Mouse (Mus musculus) embryo, embryonic 9.5 days (tissue): ENCODE results near the gene Arhgef25.
"Not testable (repeated sequence)": the region's sequence is repeated elsewhere in the genome, so short reads cannot be mapped to it uniquely, and the experiment has no call there.

Experiments used
- DNase-seq: peaks from one replicate; pipeline ENCODE4 v3.0.0-alpha.2; 2017; ENCODE audit errors: extremely low spot score

Gene Arhgef25

DNA sequence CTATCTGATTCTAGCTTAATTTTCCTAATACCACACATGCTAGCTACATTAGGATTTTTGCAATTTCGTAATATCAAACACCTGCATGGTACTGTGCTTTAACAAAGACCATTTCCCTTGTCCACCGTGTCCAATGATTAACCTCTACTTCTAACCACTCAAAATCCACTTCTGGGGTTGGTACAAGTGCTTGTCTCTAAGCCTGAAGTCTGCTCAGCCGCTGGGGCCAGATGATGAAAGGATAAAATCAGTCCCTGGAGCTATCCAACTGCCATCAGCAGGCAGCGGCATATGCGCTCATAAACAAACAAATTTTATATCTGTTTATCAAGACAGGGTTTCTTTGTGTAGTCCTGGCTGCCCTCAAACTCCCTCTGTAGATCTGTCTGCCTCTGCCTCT is 14.7 kb upstream of the Arhgef25 start:
- DNase-seq, result no peak

DNA sequence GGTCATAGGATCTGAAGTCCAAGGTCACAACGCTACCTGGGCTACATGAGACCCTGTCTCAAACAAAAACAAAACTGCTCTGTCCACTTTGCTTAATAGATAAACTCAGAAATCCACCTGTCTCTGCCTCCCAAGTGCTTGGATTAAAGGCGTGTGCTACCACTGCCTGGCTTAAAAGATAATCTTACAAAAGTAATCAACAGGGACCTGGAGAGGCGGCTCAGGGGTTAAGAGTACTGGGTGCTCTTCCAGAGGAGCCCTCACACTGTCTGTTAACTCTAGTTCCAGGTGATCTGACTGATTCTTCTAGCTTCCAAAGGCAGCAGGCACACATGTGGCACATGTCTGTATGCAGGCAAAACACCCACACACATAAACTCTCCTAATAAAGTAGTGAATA is 13.2 kb upstream of the Arhgef25 start:
- DNase-seq, result no peak

DNA sequence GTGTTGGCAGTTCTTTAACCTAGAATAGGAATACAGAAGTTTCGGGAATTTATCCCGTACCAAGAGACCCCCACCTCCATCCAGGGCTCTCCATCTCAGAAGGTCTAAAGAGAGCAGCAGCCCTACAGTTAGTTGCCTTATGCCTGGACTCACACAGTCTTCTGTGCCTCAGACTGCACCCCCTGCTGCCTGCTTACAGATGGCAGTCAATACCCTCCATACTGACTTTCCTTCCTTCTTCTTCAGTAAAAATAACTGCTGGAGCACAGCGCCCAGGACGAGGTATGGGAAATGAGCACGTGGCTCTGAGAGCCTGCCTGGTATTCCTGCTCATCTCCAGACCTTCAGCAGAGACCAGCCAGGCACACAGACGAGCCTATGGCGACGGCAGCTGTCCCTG is 10.4 kb upstream of the Arhgef25 start:
- DNase-seq, result no peak

DNA sequence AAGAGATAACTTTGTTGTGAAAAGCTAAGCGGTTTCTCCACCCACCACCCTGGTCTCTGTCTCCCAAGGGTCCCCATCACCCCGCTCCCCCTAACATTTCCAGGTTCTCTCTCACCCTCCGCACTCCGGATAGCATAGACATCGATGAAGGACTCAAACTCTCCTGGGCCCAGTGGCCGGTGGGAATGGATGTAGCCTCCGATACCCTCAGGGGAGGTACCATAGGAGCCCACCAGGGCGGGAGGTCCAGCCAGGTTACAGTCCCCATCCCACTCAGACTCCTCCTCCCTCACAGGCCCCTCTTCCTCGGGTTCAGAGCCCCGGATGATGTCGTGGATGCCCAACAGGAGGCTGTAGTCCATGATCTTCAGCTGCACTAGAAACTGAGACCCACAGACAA is 9.6 kb upstream of the Arhgef25 start:
- DNase-seq, result no peak

DNA sequence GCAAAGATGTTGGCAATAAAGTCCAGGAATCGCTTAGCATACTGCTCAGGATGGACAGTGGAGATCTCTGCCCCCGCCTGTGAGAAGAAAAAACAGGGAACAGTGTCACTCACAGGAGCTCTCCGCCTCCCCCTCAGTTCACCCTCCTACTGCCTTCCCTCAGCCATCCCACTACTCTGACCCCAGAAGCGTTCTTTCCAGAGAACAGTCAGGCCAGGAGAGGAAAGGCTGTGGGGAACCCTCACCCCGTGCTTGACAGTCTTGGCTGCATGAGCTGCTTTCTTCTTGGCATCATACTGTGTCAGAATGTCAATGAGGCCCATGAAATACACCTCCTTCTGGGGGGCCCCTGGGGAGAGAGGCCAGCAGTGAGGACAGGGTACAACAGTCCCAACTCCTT is 9.2 kb upstream of the Arhgef25 start:
- DNase-seq, result no peak

DNA sequence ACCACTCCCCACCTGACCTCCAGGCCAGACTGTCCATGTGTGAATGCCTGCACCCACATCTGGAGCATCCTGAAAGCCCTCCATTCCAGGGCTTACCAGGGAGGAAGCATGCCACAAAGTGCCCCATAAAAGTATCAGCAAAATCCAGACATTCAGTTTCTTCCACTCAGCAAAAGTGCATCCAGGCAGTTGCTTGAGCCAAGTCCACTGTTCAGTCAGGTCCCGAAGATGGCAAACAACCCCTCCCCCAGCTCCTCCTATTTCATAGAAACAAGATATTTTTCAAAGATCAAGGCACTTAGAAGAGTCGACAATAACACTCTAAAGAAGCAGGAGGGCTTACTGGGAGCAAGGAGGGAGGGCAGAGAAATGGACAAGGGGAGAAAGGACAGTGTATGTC is 8.6 kb upstream of the Arhgef25 start:
- no peak for DNase-seq

DNA sequence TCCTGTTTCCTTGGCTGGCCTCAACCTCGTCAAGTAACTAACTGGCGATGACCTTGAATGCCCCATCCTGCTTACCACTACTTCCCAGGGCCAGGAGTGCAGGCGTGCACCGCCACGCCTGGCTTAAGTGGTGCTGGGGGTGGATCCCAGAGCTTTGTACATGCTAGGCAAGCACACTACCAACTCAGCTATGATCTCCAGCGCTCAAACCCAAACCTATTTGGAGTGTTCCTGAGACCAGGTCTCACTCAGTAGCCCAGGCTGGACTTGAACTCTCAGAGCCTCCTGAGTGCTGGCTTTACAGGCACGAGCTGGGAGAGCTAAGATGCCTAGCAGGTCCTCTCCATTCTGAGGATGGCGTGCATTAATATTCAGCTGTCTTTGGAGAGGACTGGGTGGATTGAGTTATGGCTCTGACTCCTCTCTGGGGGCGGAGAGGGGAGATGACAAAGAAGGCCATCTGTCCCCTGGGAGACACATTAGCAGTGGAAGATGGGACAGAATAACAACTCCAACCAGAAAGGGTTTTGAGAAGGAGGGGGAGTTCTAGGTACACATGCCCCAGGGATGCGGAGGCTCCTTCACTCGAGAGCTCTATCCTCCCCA is 7.7 kb upstream of the Arhgef25 start:
- DNase-seq, result no peak

DNA sequence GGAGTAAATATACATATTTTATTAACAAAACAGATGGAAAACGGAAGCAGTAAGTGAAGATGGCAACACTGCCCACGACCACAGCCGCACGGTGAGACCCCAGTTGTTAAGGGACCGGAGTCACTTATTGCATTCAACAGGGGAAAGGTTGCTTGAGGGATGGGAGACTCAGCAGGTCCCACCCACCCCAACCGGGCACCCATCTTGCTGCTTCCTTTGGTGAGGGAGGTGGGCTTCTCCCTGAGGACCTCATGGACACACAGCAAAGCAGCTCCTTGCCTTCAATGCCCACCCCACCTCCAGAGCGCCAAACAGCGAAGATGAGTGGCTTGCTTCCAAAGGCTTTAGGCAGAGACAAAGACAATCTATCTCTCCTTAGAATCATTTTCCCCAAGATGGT is 7.2 kb upstream of the Arhgef25 start:
- DNase-seq, result no peak

DNA sequence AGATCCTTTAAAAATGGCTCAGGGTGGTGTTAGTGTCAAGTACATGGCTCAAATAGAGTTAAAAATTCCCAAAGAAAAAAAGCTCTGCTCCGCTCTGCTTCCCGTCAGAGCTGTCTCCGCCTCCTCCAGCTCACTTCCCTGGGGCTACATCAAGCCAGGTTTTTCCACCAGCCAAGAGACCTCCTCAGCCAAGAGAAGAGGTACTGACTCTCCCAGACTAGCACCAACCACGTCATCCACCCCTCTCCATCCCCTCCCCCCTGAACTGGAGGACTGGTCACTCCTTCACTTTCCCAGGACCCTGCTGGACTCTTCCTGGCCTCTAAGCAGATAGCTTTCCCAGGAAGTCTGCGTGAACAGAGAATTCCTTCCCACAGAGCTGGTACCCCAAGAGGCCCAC is 6.5 kb upstream of the Arhgef25 start:
- DNase-seq, result peak; percentile 73

DNA sequence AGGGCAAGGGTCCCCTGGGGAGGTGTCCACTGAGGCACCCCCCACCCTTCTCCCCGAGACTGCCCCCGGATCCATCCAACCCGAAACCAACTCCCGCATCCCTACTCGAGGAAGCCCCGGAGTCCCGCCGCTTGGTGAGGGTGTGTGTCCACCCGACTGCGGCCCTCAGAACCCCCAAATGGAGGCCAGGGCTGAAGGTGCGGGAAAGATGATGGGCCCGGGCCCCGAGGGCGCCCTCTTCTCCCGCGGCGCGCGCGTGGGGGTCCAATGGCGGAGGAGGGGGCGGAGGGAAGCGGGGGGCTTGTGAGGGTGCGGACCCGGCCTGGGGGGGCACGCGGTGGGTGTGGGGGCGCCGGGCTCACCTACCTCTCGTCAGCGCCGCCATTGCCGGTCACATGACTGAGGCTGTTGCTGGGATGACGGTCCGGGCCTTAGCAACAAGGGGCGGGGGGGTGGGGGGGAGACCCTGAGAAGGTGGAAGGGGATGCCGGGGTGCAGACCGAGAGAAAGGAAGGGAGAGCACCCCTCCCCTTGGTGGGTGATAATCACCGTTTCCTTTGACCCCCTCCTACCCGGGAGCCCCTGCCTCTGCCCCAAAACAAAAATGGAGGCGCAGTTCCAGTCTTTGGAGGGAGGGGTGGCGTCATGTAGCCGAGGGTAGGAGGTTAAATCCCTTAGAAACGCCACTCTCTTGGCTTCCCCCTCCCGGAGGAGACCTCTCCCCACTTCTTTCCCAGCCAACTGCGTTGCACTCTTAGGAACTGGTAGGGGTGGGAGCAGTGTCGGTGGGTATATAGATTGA is 5.6 kb upstream of the Arhgef25 start, which contains the start of gene Dtx3:
TSS of gene Dtx3 (minus strand) at position 401 of the 802 bp plus-strand sequence.
- peak; percentile 72 for DNase-seq

DNA sequence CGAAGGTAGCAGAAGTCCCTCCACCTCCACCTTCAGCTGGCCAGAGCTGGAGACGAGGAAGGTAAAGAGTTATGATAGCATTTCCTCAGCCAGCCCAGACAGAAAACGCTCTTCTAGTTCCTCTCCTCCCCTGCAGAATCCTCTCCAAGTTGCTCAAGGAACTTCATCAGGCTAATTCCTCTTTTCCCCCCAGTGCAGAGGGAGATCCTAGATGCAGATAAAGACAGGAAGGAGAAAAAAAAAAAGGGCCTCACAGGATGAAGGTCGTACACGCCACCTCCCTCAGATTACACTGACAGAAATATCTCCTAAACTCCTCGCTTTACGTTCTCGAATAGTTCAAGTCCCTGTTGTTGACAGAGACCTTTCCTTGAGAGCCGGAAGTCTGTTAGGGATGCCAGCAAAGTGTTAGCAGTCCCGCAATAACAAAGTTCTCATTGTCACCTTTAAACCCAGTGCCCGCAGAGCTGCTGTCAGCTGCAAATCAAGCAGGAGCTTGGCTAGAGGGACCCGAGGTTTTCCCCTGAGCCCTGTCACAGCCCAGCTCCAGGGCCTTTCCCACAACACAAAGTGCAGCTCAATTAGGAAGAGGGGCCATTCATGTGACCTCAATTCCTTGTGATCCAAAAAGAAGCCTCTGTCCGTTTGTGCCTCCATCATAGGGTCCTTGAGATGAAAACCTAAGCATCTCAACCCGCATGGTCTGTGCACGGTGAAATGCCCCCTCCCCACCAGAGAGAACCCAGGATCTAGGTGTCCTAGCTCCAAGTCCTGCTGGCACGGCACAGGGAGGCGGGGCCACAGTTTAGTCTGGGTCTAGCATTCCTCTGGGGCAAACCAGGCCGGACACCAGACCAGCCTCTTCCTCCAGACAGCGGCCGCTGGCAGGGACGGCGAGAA is 4.8 kb upstream of the Arhgef25 start:
- peak; percentile 65 for DNase-seq

DNA sequence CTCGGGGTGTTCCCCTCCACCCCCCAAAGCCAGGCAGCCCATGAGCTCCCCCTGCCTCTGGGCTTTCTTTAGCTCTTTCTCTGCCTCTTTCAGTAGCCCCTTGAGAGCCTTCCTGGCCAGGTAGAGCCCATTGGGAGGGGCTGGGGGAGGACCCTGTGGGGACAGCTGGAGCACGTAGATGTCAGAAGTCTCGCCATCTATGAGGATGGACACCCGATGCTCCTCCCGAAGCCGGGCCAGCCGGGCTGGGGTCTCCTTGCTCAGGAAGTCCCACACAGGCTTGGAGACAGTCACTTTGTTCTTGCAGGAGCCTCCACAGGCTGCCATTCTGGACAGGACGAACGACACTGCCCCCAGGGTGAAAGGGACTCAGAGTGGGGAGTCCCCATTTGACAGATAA is 3.1 kb upstream of the Arhgef25 start:
- no peak for DNase-seq

DNA sequence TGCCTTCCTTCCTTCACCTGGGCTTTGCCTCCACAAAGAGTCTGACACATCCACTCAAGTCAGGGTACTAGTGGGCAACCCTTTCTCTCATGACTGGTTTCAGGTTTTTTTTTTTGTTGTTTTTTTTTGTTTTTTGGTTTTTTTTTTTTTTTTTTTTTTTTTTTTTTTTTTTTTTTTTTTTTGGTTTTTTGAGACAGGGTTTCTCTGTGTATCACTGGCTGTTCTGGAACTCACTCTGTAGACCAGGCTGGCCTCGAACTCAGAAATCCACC is 2.1 kb upstream of the Arhgef25 start:
- DNase-seq, result not testable (repeated sequence)

DNA sequence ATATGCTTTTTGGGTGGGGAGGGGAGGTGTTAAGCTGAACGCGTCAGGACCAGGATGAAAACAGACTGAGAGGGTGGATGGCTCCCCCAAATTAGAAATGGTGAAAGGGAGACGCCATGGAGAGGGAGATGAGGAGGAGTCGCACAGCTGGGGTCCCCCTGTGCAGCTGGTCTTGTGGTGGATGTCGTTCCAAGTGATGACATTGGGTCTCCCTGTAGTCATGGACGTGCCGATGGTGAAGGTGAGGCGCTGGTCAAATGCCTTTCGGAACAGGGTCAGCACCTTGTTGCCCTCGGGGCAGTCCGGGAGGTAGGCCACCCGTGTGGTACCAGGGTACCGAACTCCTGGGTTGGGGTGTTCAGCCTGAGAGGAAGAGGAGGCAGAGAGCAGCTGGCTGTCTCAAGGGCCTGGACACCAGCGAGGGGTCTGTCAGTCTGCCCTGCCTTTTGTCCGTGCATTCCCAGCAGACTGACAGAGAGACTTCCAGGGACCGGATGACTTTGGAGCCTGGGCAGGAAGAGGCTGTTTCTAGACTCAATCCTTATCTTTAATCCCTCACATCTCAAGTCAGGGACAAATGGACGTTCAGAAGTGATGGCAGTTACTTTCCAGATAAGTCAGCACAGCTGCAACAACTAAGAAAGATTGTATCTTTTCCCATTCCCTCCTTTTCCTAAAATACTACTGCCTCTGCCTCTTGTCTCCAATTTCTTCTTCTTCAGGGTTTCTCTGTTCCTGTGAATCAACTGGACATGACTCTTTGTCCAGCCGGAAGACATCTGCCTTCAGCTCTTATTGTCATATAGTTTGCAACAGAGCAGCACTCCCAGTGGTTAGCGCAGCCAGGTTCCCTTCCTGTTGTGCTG is 1.5 kb upstream of the Arhgef25 start:
- DNase-seq, result no peak

DNA sequence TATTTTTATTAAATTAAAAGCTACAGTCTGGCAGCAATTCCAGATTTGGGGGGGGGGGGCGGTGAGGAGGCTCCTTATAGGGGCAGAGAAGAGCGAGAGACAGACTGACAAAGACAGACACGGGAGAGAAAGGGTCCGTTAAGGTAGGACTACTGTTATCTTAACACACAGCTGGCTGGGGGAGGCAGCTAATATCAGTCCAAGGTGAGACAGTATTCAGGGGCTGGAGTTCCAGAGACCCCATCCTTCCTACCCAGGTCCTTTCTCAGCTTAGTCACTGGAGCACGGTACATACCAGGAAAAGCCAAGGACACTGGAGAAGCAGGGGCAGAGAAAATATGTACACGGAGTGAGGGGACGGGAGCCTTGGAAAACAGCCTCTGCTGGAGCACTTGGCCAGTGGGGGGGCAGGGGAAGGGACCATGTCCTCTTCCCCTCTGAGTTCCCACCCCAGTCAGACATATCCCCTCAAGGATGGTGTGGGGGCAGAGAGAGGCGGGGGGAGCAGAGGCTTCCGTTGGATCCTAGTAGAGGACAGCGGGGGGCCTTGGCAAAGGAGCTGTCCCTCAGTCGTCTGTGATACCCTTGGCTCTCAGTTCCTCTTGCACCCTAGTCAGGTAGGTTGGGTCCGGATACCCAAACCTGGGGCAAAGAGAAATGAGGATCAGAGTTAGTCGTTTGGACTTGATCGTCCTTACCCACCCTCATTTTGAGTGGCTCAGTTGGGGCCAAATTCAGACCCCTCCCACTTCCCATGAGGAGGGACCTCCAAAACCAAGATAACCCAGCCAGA is 711 bp upstream of the Arhgef25 start:
- DNase-seq, result no peak

DNA sequence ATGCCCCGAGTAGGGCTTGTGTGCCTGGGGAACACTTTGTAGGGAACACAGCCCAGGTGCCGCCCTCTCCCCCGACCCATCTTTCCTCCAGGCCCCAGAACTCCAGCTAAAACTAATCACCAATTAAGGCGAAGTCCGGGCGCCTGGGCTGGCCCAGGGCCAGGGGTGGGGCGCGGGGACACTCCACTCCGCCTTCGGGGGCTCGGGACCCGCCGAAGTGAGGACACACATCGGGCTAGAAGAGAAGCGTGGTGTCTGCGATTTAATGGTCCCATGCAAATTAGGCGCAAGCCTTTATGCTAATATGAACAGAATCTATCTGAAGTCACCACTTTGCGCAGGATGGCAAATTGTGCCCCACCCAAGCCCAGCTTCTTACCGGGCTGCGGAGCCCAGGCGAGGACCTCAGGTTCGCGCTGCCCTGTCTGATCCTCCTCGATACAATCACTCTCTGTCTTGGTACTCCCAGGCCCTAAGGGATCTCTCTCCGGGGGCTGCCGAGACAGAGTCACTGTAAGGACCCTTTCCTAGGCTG is 700 bp downstream of the Arhgef25 start:
- DNase-seq, result no peak

DNA sequence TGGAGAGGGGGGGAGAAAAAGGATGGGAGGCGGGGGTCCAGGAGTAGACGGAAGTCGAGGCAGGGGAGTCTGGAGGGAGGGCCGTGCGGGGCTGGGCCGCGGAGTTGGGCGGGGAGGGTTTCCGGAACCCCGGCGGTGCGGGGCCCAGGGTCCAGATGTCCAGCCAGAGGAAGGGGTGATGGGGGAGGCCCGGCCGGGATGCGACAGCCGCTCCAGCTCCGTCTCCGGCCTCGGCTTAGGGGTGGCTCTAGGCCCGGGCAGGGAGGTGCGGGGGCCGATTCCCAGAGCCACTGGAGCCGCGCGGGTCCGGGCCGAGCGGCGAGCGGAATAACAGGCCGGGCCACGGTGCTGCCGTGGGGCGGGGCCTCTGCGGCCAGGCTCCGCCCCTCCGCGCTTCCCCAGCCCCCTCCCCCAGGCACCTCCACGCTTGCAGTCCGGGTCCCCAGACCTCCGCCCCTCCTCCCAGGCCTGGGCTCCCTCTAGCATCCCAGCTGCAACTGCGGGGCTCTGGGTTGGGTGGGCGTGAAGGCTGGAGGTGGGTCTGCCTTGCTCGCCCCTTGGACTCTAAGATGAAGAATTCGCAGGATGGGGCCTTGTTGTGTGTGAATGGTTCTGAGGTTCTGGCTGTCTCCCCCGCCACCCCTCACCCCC is 1.3 kb downstream of the Arhgef25 start:
- DNase-seq, result peak; percentile 92

DNA sequence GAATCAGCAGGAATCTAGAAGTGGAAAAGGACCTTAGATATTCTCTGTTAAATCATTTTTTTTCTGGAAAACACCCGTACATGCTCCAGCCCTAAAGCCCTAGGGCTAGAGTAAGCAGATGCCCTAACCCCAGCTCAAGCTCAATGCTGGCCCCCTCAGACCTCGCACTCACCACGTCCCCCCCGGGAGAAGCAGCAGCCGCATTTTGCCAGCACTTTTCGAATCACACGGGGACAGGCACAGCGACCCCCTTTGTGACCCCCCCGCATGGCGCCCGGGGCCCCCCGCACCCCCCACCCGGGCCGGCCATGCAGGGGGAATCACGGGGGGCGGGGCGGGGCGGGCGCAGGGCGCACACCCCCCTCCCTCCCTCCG is 1.8 kb downstream of the Arhgef25 start:
- no peak for DNase-seq

DNA sequence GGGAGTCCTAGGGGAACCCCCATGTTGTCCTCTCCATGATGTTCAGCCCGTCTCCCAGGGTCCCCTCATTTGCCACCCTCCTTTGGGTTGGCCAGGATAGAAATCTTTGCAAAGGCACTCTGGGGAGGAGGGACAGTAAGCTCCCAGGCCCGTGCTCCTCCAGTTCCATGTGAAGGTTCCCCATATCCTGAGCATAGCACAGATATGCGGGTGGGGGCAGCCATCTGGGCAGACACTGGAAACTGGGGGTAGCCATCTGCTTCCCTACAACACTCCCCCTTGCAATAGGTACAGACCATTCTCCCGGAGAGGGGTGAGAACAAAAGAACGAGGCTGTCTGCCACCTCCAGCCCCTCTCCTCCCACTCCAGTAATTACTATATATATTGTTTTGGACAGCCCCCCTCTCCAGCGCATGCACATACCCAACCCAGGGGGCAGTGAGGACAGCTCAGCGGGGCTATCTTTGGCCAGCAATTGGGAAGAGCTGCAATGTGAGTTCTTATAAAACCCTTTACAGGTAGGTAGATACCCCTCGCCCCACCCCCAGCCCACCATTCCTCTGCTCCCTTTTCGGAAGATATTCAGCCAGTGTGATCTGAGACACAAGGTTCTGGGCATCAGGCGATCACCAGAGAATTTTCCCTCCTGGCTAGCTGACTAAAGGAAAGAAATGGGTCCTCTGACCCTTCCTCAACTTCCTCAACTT is 2.4 kb downstream of the Arhgef25 start:
- no peak for DNase-seq

DNA sequence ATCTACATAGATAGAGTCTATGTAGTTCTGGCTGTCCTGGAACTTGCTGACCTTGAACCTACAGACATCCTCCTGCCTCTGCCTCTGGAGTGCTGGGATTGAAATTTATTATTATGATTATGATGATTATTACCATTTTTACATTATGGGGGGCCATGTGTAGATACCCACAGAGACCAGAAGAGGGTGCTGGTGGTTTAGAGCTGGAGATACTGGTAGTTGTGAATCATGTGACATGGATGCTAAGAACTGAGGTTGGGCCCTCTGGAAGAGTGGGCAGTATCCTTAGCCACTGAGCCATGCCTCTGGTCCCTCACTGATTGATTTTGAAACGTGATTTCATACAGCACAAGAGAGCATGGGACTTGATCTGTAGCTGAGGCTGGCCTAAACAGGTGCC is 3.4 kb downstream of the Arhgef25 start:
- no peak for DNase-seq
